Mouse (Mus musculus) hindbrain, embryonic 16.5 days (tissue): ENCODE measurements at regions not wholly inside any gene's neighbourhood (a gene's known extent, or its start where the extent isn't known, plus 50 kb on each side); places are given as distances from the start of the nearest gene placed in this dataset.

Experiments
- ATAC-seq: fragments of 200-750 bp; cut with Nextera tagmentation; 2 replicates; pipeline ENCODE4 v1.8.0; 2017; ENCODE audit warnings: moderate TSS enrichment, moderate library complexity
- H3K27ac ChIP-seq: fragments of 300-500 bp; sonication (generic); 2 replicates; pipeline ENCODE4 v1.5.1; 2014; ENCODE audit warnings: low read depth, mild to moderate bottlenecking, control low read depth, low read length, moderate library complexity
- H3K27me3 ChIP-seq: fragments of 300-500 bp; sonication (generic); replicated peaks from 2 replicates; pipeline ENCODE4 v1.6.1; 2014; ENCODE audit warnings: low read length; ENCODE audit not compliant: control insufficient read depth, insufficient read depth
- H3K36me3 ChIP-seq: fragments of 300-500 bp; sonication (generic); 2 replicates; pipeline ENCODE4 v1.6.1; 2014; ENCODE audit warnings: mild to moderate bottlenecking, low read length, moderate library complexity, mixed read lengths; ENCODE audit not compliant: control insufficient read depth, insufficient read depth
- H3K4me1 ChIP-seq: fragments of 300-500 bp; sonication (generic); 2 replicates; pipeline ENCODE4 v1.6.1; 2014; ENCODE audit warnings: low read depth, low read length; ENCODE audit not compliant: control insufficient read depth, insufficient read depth
- H3K4me2 ChIP-seq: fragments of 300-500 bp; sonication (generic); 2 replicates; pipeline ENCODE4 v1.6.1; 2014; ENCODE audit warnings: mild to moderate bottlenecking, low read length, control low read depth, moderate library complexity
- H3K4me3 ChIP-seq: fragments of 300-500 bp; sonication (generic); 2 replicates; pipeline ENCODE4 v1.5.1; 2014; ENCODE audit warnings: mild to moderate bottlenecking, low read length, control low read depth, moderate library complexity
- H3K9ac ChIP-seq: fragments of 300-500 bp; sonication (generic); 2 replicates; pipeline ENCODE4 v1.6.1; 2014; ENCODE audit warnings: low read depth, mild to moderate bottlenecking, control low read depth, low read length, moderate library complexity
- H3K9me3 ChIP-seq: fragments of 300-500 bp; sonication (generic); 2 replicates; pipeline ENCODE4 v1.6.1; 2014; ENCODE audit warnings: mild to moderate bottlenecking, low read length, moderate library complexity; ENCODE audit not compliant: control insufficient read depth
- WGBS: fragments of 180-500 bp; shearing (Covaris S2); extraction: QIAGEN DNeasy Blood & Tissue Kit; methylation state at CpG from one replicate; pipeline ENCODE4 v1.1.7; 2014; 5-methylcytosine and 5-hydroxymethylcytosine counted together

DNA sequence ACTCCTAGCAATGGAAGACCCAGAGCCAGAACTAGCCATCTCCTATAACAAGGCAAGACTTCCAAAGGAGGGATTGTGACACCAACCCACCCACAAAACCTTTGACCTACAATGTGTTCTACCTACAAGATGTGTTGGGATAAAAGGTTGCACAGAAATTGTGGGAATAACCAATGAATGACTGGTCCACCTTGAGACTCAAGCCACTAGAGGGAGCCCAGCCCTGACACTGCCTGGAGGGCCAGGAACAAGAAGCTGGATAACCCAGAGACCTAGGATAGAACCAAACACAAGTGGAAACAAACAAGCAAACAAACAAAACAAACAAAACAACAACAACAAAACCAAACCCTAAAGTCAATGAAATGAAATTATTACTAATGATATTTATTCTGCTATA lies 288.8 kb downstream of the Dchs2 start:
- no peaks in the 10 kb centered on the region for H3K27me3 ChIP-seq
- no peak overlapping the region for H3K9ac ChIP-seq
- no peak overlapping the region for H3K4me3 ChIP-seq
- H3K36me3 ChIP-seq: no peaks in the 10 kb centered on the region
- ATAC-seq: no peak
- no peaks in the 10 kb centered on the region for H3K9me3 ChIP-seq
- no peaks in the 10 kb centered on the region for H3K4me1 ChIP-seq
- no peak overlapping the region for H3K27ac ChIP-seq
- no peak overlapping the region for H3K4me2 ChIP-seq

DNA sequence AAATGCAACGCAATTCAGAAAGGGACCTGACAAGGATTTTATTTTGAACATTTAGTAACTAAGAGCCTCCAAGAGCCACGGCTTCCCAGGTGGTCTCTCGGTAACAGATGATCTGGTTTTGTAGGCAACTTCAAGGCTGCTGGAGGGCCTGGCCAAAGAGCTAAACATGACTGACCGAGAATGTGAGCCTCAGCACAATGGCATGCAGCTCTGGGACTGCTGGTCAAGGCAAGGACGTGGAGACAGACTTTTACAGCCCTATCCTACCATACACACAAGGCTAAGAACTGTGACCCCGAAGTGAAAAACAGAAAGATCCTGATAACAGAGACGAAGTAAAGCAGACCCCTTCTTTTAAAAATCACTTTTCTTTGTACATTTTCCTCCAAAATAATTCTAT lies 296.5 kb downstream of the Dchs2 start:
- H3K27ac ChIP-seq: no peak overlapping the region
- no peaks in the 10 kb centered on the region for H3K9me3 ChIP-seq
- H3K4me2 ChIP-seq: no peak overlapping the region
- no peaks in the 10 kb centered on the region for H3K27me3 ChIP-seq
- no peaks in the 10 kb centered on the region for H3K4me1 ChIP-seq
- H3K36me3 ChIP-seq: no peaks in the 10 kb centered on the region
- 72% methylated on average over 7 of the region's 7 CpGs for WGBS
- no peak overlapping the region for H3K9ac ChIP-seq
- no peak overlapping the region for H3K4me3 ChIP-seq
- no peak for ATAC-seq

DNA sequence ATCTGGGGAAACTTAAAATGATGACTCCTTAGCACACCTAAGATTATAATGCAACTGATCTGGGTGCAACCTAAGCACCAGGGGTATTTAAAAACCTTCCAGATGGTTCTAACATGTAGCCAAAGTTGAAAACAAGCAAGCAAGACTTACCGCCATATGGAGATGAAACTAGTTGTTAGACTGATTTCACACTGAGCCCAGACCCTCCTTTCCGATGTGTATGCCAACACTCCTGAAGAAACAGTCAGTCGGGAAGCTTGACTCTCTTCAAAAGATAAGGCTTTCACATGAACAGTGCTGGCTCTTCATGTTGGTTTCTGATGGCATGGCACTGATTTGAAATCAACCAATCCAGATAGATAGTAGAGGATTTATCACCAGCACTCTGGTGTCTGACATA lies 301.6 kb downstream of the Dchs2 start:
- H3K4me3 ChIP-seq: no peak overlapping the region
- WGBS: 90% methylated on average over 3 of the region's 3 CpGs
- no peaks in the 10 kb centered on the region for H3K4me1 ChIP-seq
- no peaks in the 10 kb centered on the region for H3K9me3 ChIP-seq
- no peaks in the 10 kb centered on the region for H3K36me3 ChIP-seq
- no peak overlapping the region for H3K27ac ChIP-seq
- H3K27me3 ChIP-seq: no peaks in the 10 kb centered on the region
- no peak overlapping the region for H3K9ac ChIP-seq
- ATAC-seq: no peak
- no peak overlapping the region for H3K4me2 ChIP-seq

DNA sequence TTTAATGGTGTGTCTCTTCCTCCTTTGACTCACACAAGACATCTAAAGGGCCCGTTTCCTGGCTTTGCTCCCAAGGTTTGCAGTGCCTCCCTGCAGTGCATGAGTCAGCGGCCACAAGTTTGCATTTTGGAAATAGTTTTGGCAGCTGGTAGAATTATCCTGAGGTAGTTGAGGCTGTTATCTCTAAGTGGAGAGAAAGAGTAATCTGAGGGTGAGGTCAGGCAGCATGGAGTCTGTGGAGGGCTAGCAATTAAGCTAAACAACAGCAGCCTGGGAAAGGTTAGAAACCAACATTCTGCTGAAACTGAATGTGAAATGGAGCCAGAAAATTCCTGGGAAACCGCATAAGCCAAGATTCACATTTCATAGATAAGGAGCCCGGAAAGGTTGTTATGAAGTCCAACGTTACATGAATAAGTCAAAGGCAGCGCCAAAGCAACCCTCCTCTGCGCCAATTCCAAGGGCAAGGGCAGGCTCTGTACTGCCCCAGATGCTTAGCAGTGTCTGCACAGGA lies 318.5 kb downstream of the Dchs2 start:
- Histone ChIP-seq H3K9ac (no peak overlapping the region), H3K27ac (no peak overlapping the region), H3K27me3 (no peaks in the 10 kb centered on the region), H3K4me1 (no peaks in the 10 kb centered on the region), H3K36me3 (no peaks in the 10 kb centered on the region), H3K4me3 (no peak overlapping the region), H3K9me3 (no peaks in the 10 kb centered on the region), H3K4me2 (no peak overlapping the region)
- 85% methylated on average over 7 of the region's 7 CpGs for WGBS
- ATAC-seq: no peak

DNA sequence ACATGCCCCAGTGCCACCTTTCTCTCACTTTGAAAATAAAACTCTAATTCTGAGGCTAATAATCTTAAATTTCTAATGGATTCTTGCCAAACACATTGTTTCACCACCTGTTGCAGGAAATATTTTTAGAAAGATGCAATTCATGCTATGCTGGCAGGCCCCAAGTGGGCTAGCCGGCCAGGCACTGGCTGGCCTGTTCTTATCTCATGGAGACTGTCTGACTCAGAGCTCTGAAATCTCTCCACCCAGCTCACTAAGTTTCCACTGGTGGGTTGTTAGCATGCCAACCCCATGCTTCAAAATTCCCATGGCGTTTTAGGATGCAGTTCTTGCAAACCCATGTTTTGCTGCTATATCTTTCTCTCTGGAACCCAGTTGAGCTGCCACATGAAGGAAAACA lies 315.5 kb upstream of the Sfrp2 start:
- no peak overlapping the region for H3K4me2 ChIP-seq
- H3K9me3 ChIP-seq: no peaks in the 10 kb centered on the region
- H3K9ac ChIP-seq: no peak overlapping the region
- H3K27me3 ChIP-seq: no peaks in the 10 kb centered on the region
- WGBS: 91% methylated on average over 2 of the region's 2 CpGs
- H3K36me3 ChIP-seq: no peaks in the 10 kb centered on the region
- ATAC-seq: no peak
- H3K27ac ChIP-seq: no peak overlapping the region
- no peak overlapping the region for H3K4me3 ChIP-seq
- H3K4me1 ChIP-seq: no peaks in the 10 kb centered on the region

DNA sequence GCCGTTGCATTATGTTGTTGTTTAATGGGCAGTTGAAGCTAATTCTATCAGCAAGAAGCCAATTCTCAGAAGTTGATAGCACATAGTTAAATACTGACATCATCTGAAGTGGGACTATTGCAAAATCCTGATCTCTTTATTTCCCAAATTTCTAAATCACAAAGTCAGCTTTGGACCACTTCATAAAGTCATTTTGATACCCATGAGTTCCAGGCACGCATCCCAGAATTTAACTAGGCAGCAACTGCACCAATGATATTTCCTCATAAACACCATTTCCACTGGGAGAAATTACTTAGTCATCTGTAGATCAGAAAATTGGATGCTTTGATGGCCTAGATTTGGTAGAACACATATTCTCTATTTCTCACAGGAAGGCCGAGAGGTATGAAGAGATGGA lies 314.8 kb upstream of the Sfrp2 start:
- WGBS: 87% methylated on average over 3 of the region's 3 CpGs
- H3K4me2 ChIP-seq: no peak overlapping the region
- H3K9me3 ChIP-seq: no peaks in the 10 kb centered on the region
- H3K4me3 ChIP-seq: no peak overlapping the region
- no peaks in the 10 kb centered on the region for H3K36me3 ChIP-seq
- no peaks in the 10 kb centered on the region for H3K27me3 ChIP-seq
- H3K27ac ChIP-seq: no peak overlapping the region
- H3K4me1 ChIP-seq: no peaks in the 10 kb centered on the region
- ATAC-seq: no peak
- H3K9ac ChIP-seq: no peak overlapping the region

DNA sequence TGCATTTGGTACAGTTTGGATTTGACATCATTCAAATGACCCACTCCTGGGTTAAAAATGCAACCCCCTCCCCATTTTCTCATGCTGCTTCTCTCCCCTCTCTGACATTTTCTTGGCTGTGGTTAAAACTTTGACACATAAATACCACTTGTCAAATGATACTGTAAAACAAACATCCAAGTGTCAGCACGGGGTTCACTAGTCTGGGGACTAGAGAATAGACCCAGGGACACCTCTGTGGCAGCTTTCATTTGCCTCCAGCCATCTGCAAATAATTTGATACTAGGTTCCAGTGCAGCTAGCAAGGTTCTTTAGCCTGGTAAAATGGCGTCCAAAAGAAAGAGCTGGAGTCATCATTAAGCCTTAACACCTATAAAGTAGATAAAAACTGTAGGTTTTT lies 312.7 kb upstream of the Sfrp2 start:
- Histone ChIP-seq H3K4me2 (no peak overlapping the region), H3K27ac (no peak overlapping the region), H3K27me3 (no peaks in the 10 kb centered on the region), H3K9ac (no peak overlapping the region), H3K36me3 (no peaks in the 10 kb centered on the region), H3K4me3 (no peak overlapping the region), H3K4me1 (no peaks in the 10 kb centered on the region), H3K9me3 (no peaks in the 10 kb centered on the region)
- ATAC-seq: no peak
- WGBS: 56% methylated on average over 2 of the region's 2 CpGs

DNA sequence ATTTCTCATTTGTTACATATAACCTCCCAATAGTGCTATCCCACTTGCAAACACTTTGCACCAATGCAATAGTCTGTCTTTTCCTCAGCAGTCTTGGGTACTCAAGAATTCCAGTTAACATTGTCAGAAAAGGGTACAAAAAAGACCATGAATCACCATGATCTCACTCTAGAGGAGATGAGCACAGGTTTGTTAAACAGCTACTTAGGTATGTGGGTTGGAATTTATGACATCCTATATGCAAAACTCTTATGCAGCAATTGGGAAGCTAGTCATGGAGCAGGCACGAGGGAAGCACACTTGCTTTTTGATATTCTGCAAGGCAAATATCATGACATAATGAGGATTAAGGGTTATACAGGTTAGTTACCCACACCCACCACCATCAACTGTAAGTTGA lies 307.7 kb upstream of the Sfrp2 start:
- Histone ChIP-seq H3K4me2 (no peak overlapping the region), H3K9ac (no peak overlapping the region), H3K4me3 (no peak overlapping the region), H3K9me3 (no peaks in the 10 kb centered on the region), H3K27me3 (no peaks in the 10 kb centered on the region), H3K4me1 (no peaks in the 10 kb centered on the region), H3K27ac (no peak overlapping the region), H3K36me3 (no peaks in the 10 kb centered on the region)
- WGBS: 72% methylated on average over 1 of the region's 1 CpGs
- no peak for ATAC-seq

DNA sequence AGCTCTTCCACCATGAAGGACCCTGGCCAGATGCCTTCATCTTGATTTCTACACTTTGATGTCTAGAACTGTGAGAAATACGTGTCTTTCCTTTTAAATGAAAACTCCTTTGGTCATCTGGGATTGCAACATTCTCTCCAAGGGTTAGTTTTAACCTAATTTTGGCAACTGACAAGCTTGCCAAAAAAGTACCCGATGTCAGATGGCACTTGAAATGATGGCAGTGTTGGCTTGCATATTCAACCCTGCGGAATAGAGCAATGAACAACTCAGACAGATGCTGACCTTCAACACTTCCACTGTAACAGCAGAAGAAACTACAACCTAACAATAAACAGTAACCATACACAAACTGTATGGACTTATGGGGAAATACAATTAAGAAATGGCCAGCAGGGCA lies 286.9 kb upstream of the Sfrp2 start:
- Histone ChIP-seq H3K27me3 (no peaks in the 10 kb centered on the region), H3K9ac (no peak overlapping the region), H3K9me3 (no peaks in the 10 kb centered on the region), H3K4me2 (no peak overlapping the region), H3K4me3 (no peak overlapping the region), H3K36me3 (no peaks in the 10 kb centered on the region), H3K27ac (no peak overlapping the region), H3K4me1 (no peaks in the 10 kb centered on the region)
- 93% methylated on average over 3 of the region's 3 CpGs for WGBS
- ATAC-seq: no peak

DNA sequence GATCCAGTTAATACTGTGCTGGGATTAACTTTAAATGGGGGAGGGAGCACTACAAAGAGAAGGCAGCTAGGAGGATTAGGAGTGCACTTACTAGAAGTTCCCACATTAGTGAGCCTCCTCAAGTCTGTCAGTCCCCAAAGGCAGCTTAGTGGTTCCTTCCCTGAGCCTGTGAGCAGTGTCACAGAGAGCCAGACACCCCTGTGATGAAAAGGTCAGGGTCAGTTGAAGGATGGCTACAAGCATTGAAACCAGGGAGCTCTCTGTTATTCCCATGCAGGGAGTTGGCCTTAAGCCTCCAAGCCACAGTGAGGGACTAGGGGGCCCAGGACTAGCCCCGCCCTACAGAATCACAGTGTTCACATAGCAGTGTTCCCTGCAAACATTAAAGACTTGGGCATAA lies 285.9 kb upstream of the Sfrp2 start:
- WGBS: 70% methylated on average over 1 of the region's 1 CpGs
- Histone ChIP-seq H3K9ac (no peak overlapping the region), H3K4me1 (no peaks in the 10 kb centered on the region), H3K4me3 (no peak overlapping the region), H3K27me3 (no peaks in the 10 kb centered on the region), H3K36me3 (no peaks in the 10 kb centered on the region), H3K9me3 (no peaks in the 10 kb centered on the region), H3K27ac (no peak overlapping the region), H3K4me2 (no peak overlapping the region)
- no peak for ATAC-seq
